Mouse (Mus musculus): ENCODE results near the gene Bcl11b. TPM values are rescaled to one million over a fixed set of nuclear protein-coding genes. Genes with fewer than 3 reads are reported as not detected.

Bcl11b gene
- total and polyA plus RNA-seq, 2 experiments from 2014 or later = 18.9 to 56.8 TPM

GRCm38 (mm10) chr12:107915396-107915795 is 88.0 kb downstream of the Bcl11b start:
- WGBS = 98% methylated on average over 32 of the region's 32 CpGs
- Histone ChIP-seq H3K4me1 (ENCODE audit: insufficient read depth, low read length) (no peaks in the 10 kb centered on the region), H3K27ac (ENCODE audit: low read depth, low read length) (no peak overlapping the region), H3K27me3 (ENCODE audit: insufficient read depth, low read length) (no peaks in the 10 kb centered on the region), H3K4me3 (ENCODE audit: low read depth, low read length) (no peak overlapping the region), H3K4me2 (ENCODE audit: low read depth, low read length, poor library complexity, severe bottlenecking) (no peak overlapping the region), H3K36me3 (ENCODE audit: insufficient read depth, low read length) (peaks cover 15% of the 10 kb centered on the region), H3K9ac (replicated peaks; ENCODE audit: low read length, poor library complexity, severe bottlenecking) (no peak overlapping the region), H3K9me3 (ENCODE audit: low read length) (peaks cover 4% of the 10 kb centered on the region; the same call in 1 of the 2 replicates)
- no peak for TF ChIP-seq CTCF (IDR thresholded peaks at IDR 0.05)
- no peak for DNase-seq (ENCODE audit: low spot score)
- no peak for ATAC-seq (ENCODE audit: low FRiP score)

GRCm38 (mm10) chr12:107908826-107909225 is 94.6 kb downstream of the Bcl11b start:
- Histone ChIP-seq H3K4me3 (ENCODE audit: low read depth, low read length) (no peak overlapping the region), H3K4me2 (ENCODE audit: low read depth, low read length, poor library complexity, severe bottlenecking) (no peak overlapping the region), H3K27me3 (ENCODE audit: insufficient read depth, low read length) (no peaks in the 10 kb centered on the region), H3K36me3 (ENCODE audit: insufficient read depth, low read length) (no peaks in the 10 kb centered on the region), H3K9me3 (ENCODE audit: low read length) (no peaks in the 10 kb centered on the region), H3K4me1 (ENCODE audit: insufficient read depth, low read length) (no peaks in the 10 kb centered on the region), H3K27ac (ENCODE audit: low read depth, low read length) (no peak overlapping the region), H3K9ac (replicated peaks; ENCODE audit: low read length, poor library complexity, severe bottlenecking) (no peak overlapping the region)
- ATAC-seq (ENCODE audit: low FRiP score) (no peak), DNase-seq (ENCODE audit: low spot score) (no peak)
- TF ChIP-seq CTCF (IDR thresholded peaks at IDR 0.05) = no peak
- 89% methylated on average over 11 of the region's 11 CpGs for WGBS

DNA sequence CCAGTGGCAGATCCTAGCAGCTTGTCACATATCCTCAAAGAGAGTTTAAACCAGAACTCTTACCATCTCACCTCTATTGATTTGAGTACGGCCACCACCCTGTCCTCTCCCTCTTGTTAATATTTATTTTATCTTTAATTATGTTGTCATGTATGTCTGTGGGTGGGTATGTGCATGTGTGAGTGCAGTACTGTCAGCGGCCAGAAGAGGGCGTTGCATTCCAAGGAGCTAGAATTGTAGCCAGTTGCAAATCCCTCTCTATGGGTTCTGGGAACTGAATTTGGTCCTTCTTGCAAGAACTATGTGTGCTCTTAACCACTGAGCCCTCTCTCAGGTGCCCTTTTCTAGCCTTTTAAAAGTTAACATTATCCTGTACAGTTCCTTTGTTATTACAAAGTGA is 98.1 kb downstream of the Bcl11b start:
- Histone ChIP-seq H3K4me2 (ENCODE audit: low read depth, low read length, poor library complexity, severe bottlenecking) (no peak overlapping the region), H3K27me3 (ENCODE audit: insufficient read depth, low read length) (no peaks in the 10 kb centered on the region), H3K4me1 (ENCODE audit: insufficient read depth, low read length) (no peaks in the 10 kb centered on the region), H3K9ac (replicated peaks; ENCODE audit: low read length, poor library complexity, severe bottlenecking) (no peak overlapping the region), H3K4me3 (ENCODE audit: low read depth, low read length) (no peak overlapping the region), H3K36me3 (ENCODE audit: insufficient read depth, low read length) (no peaks in the 10 kb centered on the region), H3K9me3 (ENCODE audit: low read length) (no peaks in the 10 kb centered on the region), H3K27ac (ENCODE audit: low read depth, low read length) (no peak overlapping the region)
- TF ChIP-seq CTCF (IDR thresholded peaks at IDR 0.05) = peak; percentile 53
- ATAC-seq (ENCODE audit: low FRiP score) (no peak), DNase-seq (ENCODE audit: low spot score) (no peak)
- 96% methylated on average over 3 of the region's 3 CpGs for WGBS

GRCm38 (mm10) chr12:107904457-107904856 is 98.9 kb downstream of the Bcl11b start:
- H3K27ac ChIP-seq (ENCODE audit: low read depth, low read length) = no peak overlapping the region
- no peaks in the 10 kb centered on the region for H3K36me3 ChIP-seq (ENCODE audit: insufficient read depth, low read length)
- H3K4me2 ChIP-seq (ENCODE audit: low read depth, low read length, poor library complexity, severe bottlenecking) = no peak overlapping the region
- no peaks in the 10 kb centered on the region for H3K27me3 ChIP-seq (ENCODE audit: insufficient read depth, low read length)
- DNase-seq (ENCODE audit: low spot score) = no peak
- 68% methylated on average over 11 of the region's 11 CpGs for WGBS
- ATAC-seq (ENCODE audit: low FRiP score) = no peak
- no peaks in the 10 kb centered on the region for H3K4me1 ChIP-seq (ENCODE audit: insufficient read depth, low read length)
- no peaks in the 10 kb centered on the region for H3K9me3 ChIP-seq (ENCODE audit: low read length)
- H3K4me3 ChIP-seq (ENCODE audit: low read depth, low read length) = no peak overlapping the region
- TF ChIP-seq CTCF (IDR thresholded peaks at IDR 0.05) = no peak
- H3K9ac ChIP-seq (replicated peaks; ENCODE audit: low read length, poor library complexity, severe bottlenecking) = no peak overlapping the region

- no peak overlapping the region for H3K4me2 ChIP-seq (ENCODE audit: low read depth, low read length, poor library complexity, severe bottlenecking)
- H3K4me1 ChIP-seq (ENCODE audit: insufficient read depth, low read length) = no peaks in the 10 kb centered on the region
- H3K36me3 ChIP-seq (ENCODE audit: insufficient read depth, low read length) = no peaks in the 10 kb centered on the region
- no peak overlapping the region for H3K9ac ChIP-seq (replicated peaks; ENCODE audit: low read length, poor library complexity, severe bottlenecking)
- no peak overlapping the region for H3K27ac ChIP-seq (ENCODE audit: low read depth, low read length)
- TF ChIP-seq CTCF (IDR thresholded peaks at IDR 0.05) = no peak
- H3K27me3 ChIP-seq (ENCODE audit: insufficient read depth, low read length) = no peaks in the 10 kb centered on the region
- H3K9me3 ChIP-seq (ENCODE audit: low read length) = no peaks in the 10 kb centered on the region
- 28% methylated on average over 9 of the region's 9 CpGs for WGBS
- ATAC-seq (ENCODE audit: low FRiP score) = no peak
- no peak for DNase-seq (ENCODE audit: low spot score)
- no peak overlapping the region for H3K4me3 ChIP-seq (ENCODE audit: low read depth, low read length)
These were observed 99.5 kb downstream of the Bcl11b start for GRCm38 (mm10) chr12:107903949-107904348.

- no peaks in the 10 kb centered on the region for H3K4me1 ChIP-seq (ENCODE audit: insufficient read depth, low read length)
- no peak for TF ChIP-seq CTCF (IDR thresholded peaks at IDR 0.05)
- H3K4me2 ChIP-seq (ENCODE audit: low read depth, low read length, poor library complexity, severe bottlenecking) = no peak overlapping the region
- DNase-seq (ENCODE audit: low spot score) (no peak), ATAC-seq (ENCODE audit: low FRiP score) (no peak)
- no peaks in the 10 kb centered on the region for H3K27me3 ChIP-seq (ENCODE audit: insufficient read depth, low read length)
- no peak overlapping the region for H3K4me3 ChIP-seq (ENCODE audit: low read depth, low read length)
- no peak overlapping the region for H3K27ac ChIP-seq (ENCODE audit: low read depth, low read length)
- no peaks in the 10 kb centered on the region for H3K36me3 ChIP-seq (ENCODE audit: insufficient read depth, low read length)
- no peak overlapping the region for H3K9ac ChIP-seq (replicated peaks; ENCODE audit: low read length, poor library complexity, severe bottlenecking)
- 95% methylated on average over 3 of the region's 3 CpGs for WGBS
- no peaks in the 10 kb centered on the region for H3K9me3 ChIP-seq (ENCODE audit: low read length)
These were observed 112.0 kb downstream of the Bcl11b start for GRCm38 (mm10) chr12:107891449-107891848.
